Mouse (Mus musculus): Measurements from ENCODE around the gene Sympk. TPM values are rescaled to one million over a fixed set of nuclear protein-coding genes. Genes with fewer than 3 reads are reported as not detected.

The Sympk gene
- 30.4 and 32.7 TPM in 2 replicates for polyA plus RNA-seq (2015; fragmentation: Nextera tagmentation; extraction: Ambion mirVana)

- Histone ChIP-seq H3K4me1 (replicated peaks) (peaks cover 19% of the 10 kb centered on the region), H3K4me3 (peak within 1 kb of the TSS; percentile 90), H3K36me3 (peaks cover 4% of the 10 kb centered on the region), H3K9me3 (no peaks in the 10 kb centered on the region), H3K27ac (replicated peaks) (peak within 1 kb of the TSS; percentile 70), H3K9ac (peak within 1 kb of the TSS; percentile 93), H3K27me3 (peaks cover 42% of the 10 kb centered on the region), H3K4me2 (peak within 1 kb of the TSS; percentile 92)
- ATAC-seq (ENCODE audit: low read depth), result peak; percentile 95
- WGBS, result under 1% methylated on average over 50 of the region's 50 CpGs
Measured at GRCm38 (mm10) chr7:19024096-19024506, at the start of gene Sympk. TSS of gene Sympk (plus strand) at chr7:19024377.

- no peak for ATAC-seq (ENCODE audit: low read depth)
- WGBS, result 88% methylated on average over 9 of the region's 9 CpGs
- H3K27ac ChIP-seq (replicated peaks), result no peak overlapping the region
Measured at GRCm38 (mm10) chr7:18978381-18978780, 45.8 kb upstream of the Sympk start.

GRCm38 (mm10) chr7:18986503-18986902, 37.7 kb upstream of the Sympk start:
- no peak overlapping the region for H3K27ac ChIP-seq (replicated peaks)
- no peak overlapping the region for H3K4me3 ChIP-seq
- peaks cover 6% of the 10 kb centered on the region for H3K4me1 ChIP-seq (replicated peaks)
- no peak overlapping the region for H3K9ac ChIP-seq
- no peaks in the 10 kb centered on the region for H3K9me3 ChIP-seq
- WGBS, result 83% methylated on average over 2 of the region's 2 CpGs
- ATAC-seq (ENCODE audit: low read depth), result no peak
- no peaks in the 10 kb centered on the region for H3K36me3 ChIP-seq
- H3K27me3 ChIP-seq, result peaks cover 4% of the 10 kb centered on the region; the same call in 1 of the 2 replicates
- no peak overlapping the region for H3K4me2 ChIP-seq

More at GRCm38 (mm10) chr7:18978381-18978780, 45.8 kb upstream of the Sympk start:
- Histone ChIP-seq H3K4me3 (no peak overlapping the region), H3K27me3 (no peaks in the 10 kb centered on the region), H3K4me1 (replicated peaks) (no peaks in the 10 kb centered on the region), H3K4me2 (no peak overlapping the region), H3K9me3 (no peaks in the 10 kb centered on the region), H3K36me3 (no peaks in the 10 kb centered on the region), H3K9ac (no peak overlapping the region)

GRCm38 (mm10) chr7:18987100-18987499, 37.1 kb upstream of the Sympk start, which contains the start of gene Nanos2:
TSS of gene Nanos2 (plus strand) at chr7:18987400.
- Histone ChIP-seq H3K4me1 (replicated peaks) (peaks cover 12% of the 10 kb centered on the region), H3K27me3 (peaks cover 4% of the 10 kb centered on the region; the same call in 1 of the 2 replicates), H3K36me3 (no peaks in the 10 kb centered on the region), H3K9me3 (no peaks in the 10 kb centered on the region), H3K27ac (replicated peaks) (no peak within 1 kb of the TSS), H3K4me2 (no peak within 1 kb of the TSS), H3K4me3 (no peak within 1 kb of the TSS), H3K9ac (no peak within 1 kb of the TSS)
- ATAC-seq (ENCODE audit: low read depth), result no peak
- 58% methylated on average over 2 of the region's 2 CpGs for WGBS

- no peak overlapping the region for H3K4me2 ChIP-seq
- no peak overlapping the region for H3K9ac ChIP-seq
- no peaks in the 10 kb centered on the region for H3K36me3 ChIP-seq
- peaks cover 9% of the 10 kb centered on the region for H3K27me3 ChIP-seq
- no peaks in the 10 kb centered on the region for H3K9me3 ChIP-seq
- 71% methylated on average over 13 of the region's 13 CpGs for WGBS
- peaks cover 18% of the 10 kb centered on the region for H3K4me1 ChIP-seq (replicated peaks)
- no peak overlapping the region for H3K27ac ChIP-seq (replicated peaks)
- no peak overlapping the region for H3K4me3 ChIP-seq
- ATAC-seq (ENCODE audit: low read depth), result no peak
Measured at GRCm38 (mm10) chr7:18987747-18988146, 36.4 kb upstream of the Sympk start.

- Histone ChIP-seq H3K9me3 (no peaks in the 10 kb centered on the region), H3K4me2 (no peak overlapping the region), H3K27me3 (peaks cover 19% of the 10 kb centered on the region), H3K36me3 (no peaks in the 10 kb centered on the region), H3K4me3 (no peak overlapping the region), H3K9ac (no peak overlapping the region), H3K27ac (replicated peaks) (no peak overlapping the region), H3K4me1 (replicated peaks) (peaks cover 29% of the 10 kb centered on the region)
- 69% methylated on average over 6 of the region's 6 CpGs for WGBS
- ATAC-seq (ENCODE audit: low read depth), result no peak
Measured at GRCm38 (mm10) chr7:18988780-18989179, 35.4 kb upstream of the Sympk start.

- 8% methylated on average over 5 of the region's 5 CpGs for WGBS
- peak overlapping the region; percentile 62 for H3K4me3 ChIP-seq
- no peaks in the 10 kb centered on the region for H3K36me3 ChIP-seq
- H3K27me3 ChIP-seq, result peaks cover 21% of the 10 kb centered on the region
- peak overlapping the region; percentile 65 for H3K9ac ChIP-seq
- peak overlapping the region; percentile 83 for H3K4me2 ChIP-seq
- H3K4me1 ChIP-seq (replicated peaks), result peaks cover 40% of the 10 kb centered on the region
- H3K27ac ChIP-seq (replicated peaks), result peak overlapping the region; percentile 94
- no peaks in the 10 kb centered on the region for H3K9me3 ChIP-seq
- ATAC-seq (ENCODE audit: low read depth), result 0 out of 2 replicates have a peak, but pooled peaks have one; percentile 17
Measured at GRCm38 (mm10) chr7:18989995-18990394, 34.2 kb upstream of the Sympk start.

- H3K4me2 ChIP-seq, result peak within 1 kb of the TSS; percentile 83
Measured at GRCm38 (mm10) chr7:18990601-18991295, 33.4 kb upstream of the Sympk start, which contains the start of gene Mypop. TSS of gene Mypop (plus strand) at chr7:18991245.

GRCm38 (mm10) chr7:18991660-18992293, 32.4 kb upstream of the Sympk start:
- H3K36me3 ChIP-seq, result peaks cover 18% of the 10 kb centered on the region
- H3K4me1 ChIP-seq (replicated peaks), result peaks cover 46% of the 10 kb centered on the region
- peak overlapping the region; percentile 80 for H3K27ac ChIP-seq (replicated peaks)
- WGBS, result under 1% methylated on average over 59 of the region's 59 CpGs
- peak overlapping the region; percentile 83 for H3K4me2 ChIP-seq
- H3K9me3 ChIP-seq, result no peaks in the 10 kb centered on the region
- ATAC-seq (ENCODE audit: low read depth), result peak; percentile 36
- peak overlapping the region; percentile 79 for H3K9ac ChIP-seq
- H3K4me3 ChIP-seq, result peak overlapping the region; percentile 62
- H3K27me3 ChIP-seq, result peaks cover 21% of the 10 kb centered on the region

More at GRCm38 (mm10) chr7:18990601-18991295, 33.4 kb upstream of the Sympk start, which contains the start of gene Mypop:
- ATAC-seq (ENCODE audit: low read depth), result peak; percentile 94
- H3K4me1 ChIP-seq (replicated peaks), result peaks cover 46% of the 10 kb centered on the region
- H3K27me3 ChIP-seq, result peaks cover 21% of the 10 kb centered on the region
- peak within 1 kb of the TSS; percentile 79 for H3K9ac ChIP-seq
- H3K27ac ChIP-seq (replicated peaks), result peak within 1 kb of the TSS; percentile 94
- peak within 1 kb of the TSS; percentile 62 for H3K4me3 ChIP-seq
- H3K36me3 ChIP-seq, result peaks cover 8% of the 10 kb centered on the region; the same call in 1 of the 2 replicates
- H3K9me3 ChIP-seq, result no peaks in the 10 kb centered on the region
- WGBS, result under 1% methylated on average over 37 of the region's 37 CpGs

- ATAC-seq (ENCODE audit: low read depth), result no peak
- WGBS, result 2% methylated on average over 31 of the region's 31 CpGs
Measured at GRCm38 (mm10) chr7:18992294-18992675, 31.9 kb upstream of the Sympk start.

GRCm38 (mm10) chr7:18993036-18993435, 31.1 kb upstream of the Sympk start:
- no peak for ATAC-seq (ENCODE audit: low read depth)
- peak overlapping the region; percentile 79; the same call in 1 of the 2 replicates for H3K9ac ChIP-seq
- H3K4me1 ChIP-seq (replicated peaks), result peaks cover 46% of the 10 kb centered on the region
- no peaks in the 10 kb centered on the region for H3K9me3 ChIP-seq
- H3K4me3 ChIP-seq, result peak overlapping the region; percentile 62
- WGBS, result 80% methylated on average over 5 of the region's 5 CpGs
- H3K4me2 ChIP-seq, result peak overlapping the region; percentile 83
- H3K27me3 ChIP-seq, result peaks cover 21% of the 10 kb centered on the region
- H3K27ac ChIP-seq (replicated peaks), result no peak overlapping the region
- peaks cover 18% of the 10 kb centered on the region for H3K36me3 ChIP-seq

More at GRCm38 (mm10) chr7:18992294-18992675, 31.9 kb upstream of the Sympk start:
- Histone ChIP-seq H3K9me3 (no peaks in the 10 kb centered on the region), H3K4me2 (peak overlapping the region; percentile 83), H3K4me1 (replicated peaks) (peaks cover 46% of the 10 kb centered on the region), H3K9ac (peak overlapping the region; percentile 79), H3K27ac (replicated peaks) (peak overlapping the region; percentile 80; the same call in 1 of the 2 replicates), H3K27me3 (peaks cover 21% of the 10 kb centered on the region), H3K36me3 (peaks cover 18% of the 10 kb centered on the region), H3K4me3 (peak overlapping the region; percentile 62)

GRCm38 (mm10) chr7:18998835-18999234, 25.3 kb upstream of the Sympk start:
- WGBS, result 36% methylated on average over 9 of the region's 9 CpGs
- Histone ChIP-seq H3K9me3 (no peaks in the 10 kb centered on the region), H3K36me3 (peaks cover 18% of the 10 kb centered on the region)

More at GRCm38 (mm10) chr7:18998835-18999234, 25.3 kb upstream of the Sympk start:
- no peak overlapping the region for H3K4me3 ChIP-seq
- no peak overlapping the region for H3K27ac ChIP-seq (replicated peaks)
- H3K9ac ChIP-seq, result no peak overlapping the region
- H3K4me2 ChIP-seq, result no peak overlapping the region
- 0 out of 2 replicates have a peak, but pooled peaks cover 1% of the 10 kb centered on the region for H3K27me3 ChIP-seq
- H3K4me1 ChIP-seq (replicated peaks), result peaks cover 60% of the 10 kb centered on the region
- ATAC-seq (ENCODE audit: low read depth), result no peak

Data from neural tube, embryonic 13.5 days (tissue).